Mouse (Mus musculus) ES-E14 (cell line): ENCODE measurements around the gene Siae. TPM values are rescaled to one million over a fixed set of nuclear protein-coding genes. Genes with fewer than 3 reads are reported as not detected.

Experiments
- DNase-seq: peaks from one replicate; pipeline ENCODE4 v3.0.0-alpha.2; 2013; ENCODE audit warnings: low read depth, low spot score
- H3K27ac ChIP-seq: 2 replicates; pipeline ENCODE4 v1.5.1; 2012; ENCODE audit warnings: low read depth, mild to moderate bottlenecking, low read length, moderate library complexity, mixed read lengths; ENCODE audit not compliant: poor library complexity, insufficient read depth, severe bottlenecking
- H3K36me3 ChIP-seq: 2 replicates; pipeline ENCODE4 v1.6.1; 2012; ENCODE audit warnings: mild to moderate bottlenecking, low read length, moderate library complexity, mixed read lengths; ENCODE audit not compliant: control insufficient read depth, poor library complexity, insufficient read depth, severe bottlenecking
- H3K4me1 ChIP-seq, 2 experiments: fragments of 150-350 bp in 1 of 2; sonication (generic) in 1 of 2; 2 replicates each; pipeline ENCODE4 v1.6.1; 2012; ENCODE audit warnings: low read length in 2 of 2, mild to moderate bottlenecking in 1 of 2, mixed read lengths in 1 of 2; ENCODE audit not compliant: control insufficient read depth in 2 of 2, insufficient read depth in 2 of 2, poor library complexity in 1 of 2
- H3K4me3 ChIP-seq, 2 experiments: fragments of 150-350 bp in 1 of 2; sonication (generic) in 1 of 2; 2 replicates each; pipeline ENCODE4 v1.5.1; 2012; ENCODE audit warnings: low read length in 2 of 2, low read depth in 1 of 2, mild to moderate bottlenecking in 1 of 2, mixed read lengths in 1 of 2; ENCODE audit not compliant: insufficient read depth in 1 of 2, poor library complexity in 1 of 2, severe bottlenecking in 1 of 2
- H3K9ac ChIP-seq: 2 replicates; pipeline ENCODE4 v1.6.1; 2012; ENCODE audit warnings: low read depth, mild to moderate bottlenecking, low read length, mixed read lengths; ENCODE audit not compliant: poor library complexity, insufficient read depth, severe bottlenecking
- H3K9me3 ChIP-seq: fragments of 150-350 bp; sonication (generic); 2 replicates; pipeline ENCODE4 v1.6.1; 2012; ENCODE audit warnings: low read depth, mild to moderate bottlenecking, low read length; ENCODE audit not compliant: control insufficient read depth, insufficient read depth
- CHD2 ChIP-seq: IDR thresholded peaks from 2 replicates; pipeline ENCODE4 v1.6.1; 2014; ENCODE audit warnings: mild to moderate bottlenecking, low read depth, low read length, inconsistent platforms
- HCFC1 ChIP-seq: IDR thresholded peaks from 2 replicates; pipeline ENCODE4 v1.6.1; 2012; ENCODE audit warnings: low read length, inconsistent platforms, borderline replicate concordance; ENCODE audit not compliant: insufficient read depth
- MAFK ChIP-seq: IDR thresholded peaks from 2 replicates; pipeline ENCODE4 v1.6.1; 2014; ENCODE audit warnings: mild to moderate bottlenecking, low read depth, low read length, inconsistent platforms; ENCODE audit not compliant: insufficient read depth
- ZC3H11A ChIP-seq: IDR thresholded peaks from 2 replicates; pipeline ENCODE4 v1.6.1; 2012; ENCODE audit warnings: low read depth, mild to moderate bottlenecking, inconsistent platforms, low read length, borderline replicate concordance
- ZNF384 ChIP-seq: IDR thresholded peaks from 2 replicates; pipeline ENCODE4 v1.6.1; 2012; ENCODE audit warnings: low read depth, low read length, inconsistent platforms
- in situ Hi-C, 2 experiments: fragments of 600-800 bp; cut with MboI; formaldehyde crosslinking; loops; one replicate each; pipeline ENCODE4 v1.15.1; 2025; ENCODE audit warnings: low sequenced_read_pairs in 2 of 2, inconsistent platforms in 1 of 2; ENCODE audit not compliant: unreplicated experiment in 2 of 2
- total RNA-seq: library from RNA; depleted of rRNA; stranded (reverse); fragments of 300-350 nt; gene quantifications from 2 replicates; pipeline ENCODE4 v1.2.3, GENCODE M21; 2012

The Siae gene
- total RNA-seq, 1 experiment, result 8.5 TPM

DNA sequence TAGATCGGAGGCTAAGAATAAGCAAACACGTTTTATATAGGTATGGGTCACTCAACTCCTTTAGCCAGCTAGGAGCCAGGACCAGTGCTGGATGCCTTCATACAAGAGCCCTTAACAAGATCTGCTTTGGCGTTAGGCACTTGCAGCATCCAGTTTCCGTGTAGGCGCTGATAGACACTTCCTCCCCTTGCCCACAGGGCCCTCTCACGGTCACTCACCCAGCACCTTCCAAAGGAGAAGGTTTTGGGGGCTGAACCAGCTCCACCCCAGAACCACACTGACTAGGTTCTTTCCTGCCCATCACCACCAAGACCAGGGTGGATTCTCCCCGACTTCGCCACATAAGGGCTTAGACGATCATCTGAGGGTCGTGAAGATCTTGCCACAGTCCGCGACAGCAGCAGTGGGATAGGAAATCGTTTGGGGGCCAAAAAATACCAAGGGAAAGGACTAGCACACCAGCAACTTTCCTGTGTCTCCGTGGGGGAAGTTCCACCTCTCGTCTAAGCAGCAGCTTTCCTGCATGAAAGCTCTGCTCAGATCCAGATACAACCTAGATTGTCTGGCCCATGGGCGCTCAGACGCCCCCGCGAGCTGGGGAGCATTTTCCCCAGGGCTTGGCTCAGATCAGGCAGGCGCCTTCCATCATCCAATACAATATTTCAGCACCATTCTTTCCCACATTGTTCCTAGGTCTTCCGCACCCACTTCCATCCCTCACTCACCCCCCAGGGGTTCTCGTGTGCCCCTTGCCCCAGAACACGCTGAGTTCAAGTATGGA lies 3.6 kb upstream of the Siae start:
- DNase-seq, result no peak
- H3K9ac ChIP-seq, result peak overlapping the region; percentile 51
- H3K27ac ChIP-seq, result no peak overlapping the region
- peaks cover 0 to 4% of the 10 kb centered on the region in 2 experiments; a peak in 1 of 4 replicates for H3K4me1 ChIP-seq
- no peaks in the 10 kb centered on the region for H3K9me3 ChIP-seq
- in situ Hi-C loops, result no loop called here
- peak overlapping the region; percentile 70 to 78 for H3K4me3 ChIP-seq
- TF ChIP-seq CHD2 (no peak), ZNF384 (no peak), HCFC1 (no peak), MAFK (no peak), ZC3H11A (no peak)
- H3K36me3 ChIP-seq, result no peaks in the 10 kb centered on the region

DNA sequence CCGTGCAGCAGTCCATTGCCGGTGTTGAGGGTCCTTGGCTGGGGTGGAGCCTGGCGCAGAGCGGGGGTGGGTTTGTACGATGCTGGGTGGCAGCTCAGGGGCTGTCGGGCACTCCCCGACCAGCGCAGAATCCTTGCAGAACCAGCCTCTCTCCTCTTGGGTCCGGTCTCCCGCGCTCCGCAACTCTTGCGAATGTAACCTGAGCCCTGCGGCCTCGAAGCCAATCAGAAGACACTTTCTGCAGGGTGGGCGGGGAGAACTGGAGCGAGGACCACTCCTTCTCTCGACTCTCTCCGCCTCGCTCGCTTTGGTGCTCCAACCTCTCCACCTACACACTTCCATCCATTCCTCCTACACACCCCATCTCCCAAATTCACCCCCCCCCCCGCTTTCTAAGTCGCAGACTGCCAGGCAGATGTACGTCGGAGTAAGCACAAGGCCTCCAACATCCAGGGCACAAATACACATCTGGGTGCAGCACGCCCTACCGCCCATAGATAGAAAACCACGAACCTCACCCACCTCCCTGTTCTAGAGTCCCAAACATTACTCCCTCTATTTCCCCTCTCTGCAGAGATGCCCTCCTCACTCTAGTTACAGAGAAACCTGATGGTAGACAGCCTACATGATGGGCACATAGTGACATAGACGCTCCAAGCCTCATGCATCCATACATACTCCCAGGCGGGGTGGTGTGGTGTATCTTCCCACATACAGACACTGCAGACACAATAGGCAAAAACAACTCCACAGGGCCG lies 2.8 kb upstream of the Siae start, which contains the start of gene Nrgn:
Gene Nrgn (minus strand): TSS at position 369 of the 758 bp plus-strand sequence.
- H3K9ac ChIP-seq, result peak within 1 kb of the TSS; percentile 51
- H3K4me3 ChIP-seq, result peak within 1 kb of the TSS; percentile 70 to 78
- DNase-seq, result peak; percentile 85
- H3K4me1 ChIP-seq, result peaks cover 0 to 4% of the 10 kb centered on the region in 2 experiments; a peak in 1 of 4 replicates
- no peak within 1 kb of the TSS for H3K27ac ChIP-seq
- TF ChIP-seq MAFK (no peak), CHD2 (no peak), HCFC1 (no peak), ZNF384 (no peak), ZC3H11A (no peak)
- H3K36me3 ChIP-seq, result no peaks in the 10 kb centered on the region
- H3K9me3 ChIP-seq, result no peaks in the 10 kb centered on the region
- in situ Hi-C loops, result no loop called here

DNA sequence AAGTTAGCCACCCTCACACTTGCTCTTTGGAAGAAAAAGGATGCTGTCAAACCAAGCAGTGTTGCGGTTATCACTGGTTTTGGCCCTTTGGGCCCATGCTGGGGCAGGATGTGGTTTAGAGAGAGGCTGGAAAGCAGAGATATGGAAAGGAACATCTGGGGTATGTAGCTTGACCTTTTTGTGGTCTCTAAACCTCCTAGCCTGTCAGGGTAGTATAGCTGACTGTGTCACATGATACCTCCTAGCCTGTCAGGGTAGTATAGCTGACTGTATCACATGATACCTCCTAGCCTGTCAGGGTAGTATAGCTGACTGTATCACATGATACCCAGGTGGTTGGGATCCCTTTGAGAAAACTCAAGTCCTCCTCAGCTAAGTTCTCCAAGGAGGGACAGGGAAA lies 1.2 kb upstream of the Siae start:
- in situ Hi-C loops, result no loop called here
- Histone ChIP-seq H3K4me1 (peaks cover 0 to 4% of the 10 kb centered on the region in 2 experiments; a peak in 1 of 4 replicates), H3K9ac (no peak overlapping the region), H3K36me3 (no peaks in the 10 kb centered on the region), H3K9me3 (no peaks in the 10 kb centered on the region), H3K4me3 (no peak overlapping the region), H3K27ac (no peak overlapping the region)
- no peak for DNase-seq
- no peak for TF ChIP-seq ZC3H11A
- TF ChIP-seq HCFC1, result no peak
- TF ChIP-seq ZNF384, result no peak
- no peak for TF ChIP-seq CHD2
- no peak for TF ChIP-seq MAFK

DNA sequence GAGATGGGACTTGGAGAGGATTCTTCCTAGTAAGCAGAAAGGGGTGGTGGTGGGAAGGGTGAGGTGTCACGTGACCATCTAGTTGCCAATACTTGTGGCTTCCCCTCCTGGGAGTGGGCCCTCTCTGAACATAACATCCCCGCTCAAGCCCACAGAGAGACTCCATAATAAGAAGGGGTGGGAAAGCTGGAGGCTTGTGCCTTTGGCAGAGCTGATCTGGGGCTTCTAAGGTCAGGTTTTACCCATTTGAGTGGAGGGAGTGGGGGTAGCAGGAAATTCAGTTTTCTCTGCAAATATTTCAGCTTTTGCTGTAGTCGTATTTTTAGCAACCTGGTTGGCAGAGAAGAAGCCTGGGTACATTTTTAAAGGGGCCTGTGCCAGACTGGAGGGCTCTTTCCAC lies 868 bp downstream of the Siae start:
- peaks cover 0 to 4% of the 10 kb centered on the region in 2 experiments; a peak in 1 of 4 replicates for H3K4me1 ChIP-seq
- in situ Hi-C loops, result no loop called here
- no peak overlapping the region for H3K27ac ChIP-seq
- no peak for TF ChIP-seq ZC3H11A
- no peak for TF ChIP-seq HCFC1
- no peak for TF ChIP-seq ZNF384
- no peak for TF ChIP-seq CHD2
- TF ChIP-seq MAFK, result no peak
- DNase-seq, result no peak
- H3K9ac ChIP-seq, result no peak overlapping the region
- H3K9me3 ChIP-seq, result no peaks in the 10 kb centered on the region
- H3K4me3 ChIP-seq, result no peak overlapping the region
- no peaks in the 10 kb centered on the region for H3K36me3 ChIP-seq
